Mouse (Mus musculus) MEL (cell line): ENCODE measurements at regions not wholly inside any gene's neighbourhood (a gene's known extent, or its start where the extent isn't known, plus 50 kb on each side); places are given as distances from the start of the nearest gene placed in this dataset.

Experiments used
- CTCF ChIP-seq, 3 experiments: IDR thresholded peaks in 2 of 3; conservative IDR thresholded peaks in 1 of 3; 2 replicates each; pipeline ENCODE4 v1.5.1; 2011 to 2012; ENCODE audit warnings: low read length in 3 of 3, low read depth in 2 of 3, mild to moderate bottlenecking in 2 of 3, improper control_type of control experiment in 1 of 3, inconsistent platforms in 1 of 3, mixed read lengths in 1 of 3, moderate library complexity in 1 of 3; ENCODE audit not compliant: control insufficient read depth in 1 of 3, insufficient read depth in 1 of 3, poor library complexity in 1 of 3, severe bottlenecking in 1 of 3
- E2F4 ChIP-seq: IDR thresholded peaks from 2 replicates; pipeline ENCODE4 v1.6.1; 2011; ENCODE audit warnings: low read depth, low read length, improper control_type of control experiment, borderline replicate concordance
- EP300 ChIP-seq, 2 experiments: IDR thresholded peaks; 2 replicates each; pipeline ENCODE4 v1.6.1; 2011; ENCODE audit warnings: improper control_type of control experiment in 2 of 2, low read length in 2 of 2, low read depth in 1 of 2, mild to moderate bottlenecking in 1 of 2
- GATA1 ChIP-seq: IDR thresholded peaks from 2 replicates; pipeline ENCODE4 v1.6.1; 2011; ENCODE audit warnings: low read depth, low read length, improper control_type of control experiment
- MAX ChIP-seq: IDR thresholded peaks from 2 replicates; pipeline ENCODE4 v1.6.1; 2011; ENCODE audit warnings: low read length, improper control_type of control experiment
- MEF2A ChIP-seq: IDR thresholded peaks from 2 replicates; pipeline ENCODE4 v1.6.1; 2014; ENCODE audit warnings: low read depth, mild to moderate bottlenecking, inconsistent platforms, low read length, improper control_type of control experiment; ENCODE audit not compliant: poor library complexity, insufficient replicate concordance, severe bottlenecking; ENCODE audit errors: extremely low read depth
- MXI1 ChIP-seq: IDR thresholded peaks from 2 replicates; pipeline ENCODE4 v1.6.1; 2011; ENCODE audit warnings: mild to moderate bottlenecking, low read depth, low read length, improper control_type of control experiment
- POLR2A ChIP-seq, 2 experiments: IDR thresholded peaks; 2 replicates each; pipeline ENCODE4 v1.6.1; 2011 to 2012; ENCODE audit warnings: low read length in 2 of 2, mild to moderate bottlenecking in 2 of 2, control low read depth in 1 of 2, improper control_type of control experiment in 1 of 2, low read depth in 1 of 2, moderate library complexity in 1 of 2; ENCODE audit not compliant: control insufficient read depth in 1 of 2, insufficient read depth in 1 of 2, poor library complexity in 1 of 2
- RAD21 ChIP-seq: IDR thresholded peaks from 2 replicates; pipeline ENCODE4 v1.6.1; 2011; ENCODE audit warnings: mild to moderate bottlenecking, low read depth, low read length, improper control_type of control experiment
- UBTF ChIP-seq: IDR thresholded peaks from 2 replicates; pipeline ENCODE4 v1.6.1; 2012; ENCODE audit warnings: low read depth, mild to moderate bottlenecking, inconsistent platforms, low read length, improper control_type of control experiment, moderate library complexity, borderline replicate concordance; ENCODE audit not compliant: insufficient read depth
- USF1 ChIP-seq: IDR thresholded peaks from 2 replicates; pipeline ENCODE4 v1.6.1; 2014; ENCODE audit warnings: low read depth, mild to moderate bottlenecking, inconsistent platforms, low read length, improper control_type of control experiment, moderate library complexity
- ZC3H11A ChIP-seq: IDR thresholded peaks from 2 replicates; pipeline ENCODE4 v1.6.1; 2012; ENCODE audit warnings: low read depth, mild to moderate bottlenecking, inconsistent platforms, low read length, improper control_type of control experiment
- ZNF384 ChIP-seq: IDR thresholded peaks from 2 replicates; pipeline ENCODE4 v1.6.1; 2012; ENCODE audit warnings: low read depth, mild to moderate bottlenecking, inconsistent platforms, low read length, improper control_type of control experiment

GRCm38 (mm10) chr5:29925527-29925926, 87.4 kb upstream of the Il6 start:
- TF ChIP-seq CTCF (IDR thresholded peaks at IDR 0.05 in 2 of 3, conservative IDR thresholded peaks at IDR 0.05 in 1 of 3; ENCODE audit: control insufficient read depth in 1 of 3, insufficient read depth in 1 of 3, low read depth in 2 of 3, low read length in 3 of 3, poor library complexity in 1 of 3, severe bottlenecking in 1 of 3) (no peak), EP300 (IDR thresholded peaks at IDR 0.05; ENCODE audit: low read depth in 1 of 2, low read length in 2 of 2) (peak; percentile 57 to 76; a peak in 3 of 4 replicates), POLR2A (IDR thresholded peaks at IDR 0.05; ENCODE audit: control insufficient read depth in 1 of 2, insufficient read depth in 1 of 2, low read depth in 1 of 2, low read length in 2 of 2, poor library complexity in 1 of 2) (no peak), GATA1 (peak; percentile 42; the same call in 1 of the 2 replicates), ZC3H11A (no peak), USF1 (no peak), MEF2A (no peak), ZNF384 (no peak), E2F4 (no peak), RAD21 (no peak), MXI1 (no peak; the same call in 1 of the 2 replicates), MAX (no peak), UBTF (no peak)
